Mouse (Mus musculus) right cerebral cortex, postnatal 10 days (tissue): ENCODE results near the gene Zfp691.

Experiments used
- DNase-seq, 2 experiments: peaks; one replicate each; pipeline ENCODE4 v3.0.0; 2021; ENCODE audit warnings: low spot score in 2 of 2

Gene Zfp691

GRCm38 (mm10) chr4:119173851-119174453 is at the start of gene Zfp691:
Gene Zfp691 (minus strand): TSS chr4:119174195.
- peak; percentile 96 to 99 for DNase-seq

GRCm38 (mm10) chr4:119223696-119224095 is 49.7 kb upstream of the Zfp691 start:
- DNase-seq: no peak

- DNase-seq: no peak
Measured at GRCm38 (mm10) chr4:119218169-119218568, 44.2 kb upstream of the Zfp691 start, which contains the start of gene Tmem269. Gene Tmem269 (minus strand): TSS chr4:119218217.

GRCm38 (mm10) chr4:119216667-119217066 is 42.7 kb upstream of the Zfp691 start:
- DNase-seq: no peak

- peak; percentile 57 to 75 for DNase-seq
Measured at GRCm38 (mm10) chr4:119204672-119205071, 30.7 kb upstream of the Zfp691 start.

- no peak for DNase-seq
Measured at GRCm38 (mm10) chr4:119198105-119198504, 24.1 kb upstream of the Zfp691 start.

- DNase-seq: peak in 1 of 2 experiments; percentile 43
Measured at GRCm38 (mm10) chr4:119195582-119196320, 21.8 kb upstream of the Zfp691 start.

GRCm38 (mm10) chr4:119194909-119195581 is 21.1 kb upstream of the Zfp691 start, which contains the start of gene Svbp:
Gene Svbp (plus strand): TSS chr4:119195306.
- peak; percentile 91 to 93 for DNase-seq

- DNase-seq: no peak
Measured at GRCm38 (mm10) chr4:119192757-119193156, 18.8 kb upstream of the Zfp691 start.

- DNase-seq: no peak
Measured at GRCm38 (mm10) chr4:119191273-119191672, 17.3 kb upstream of the Zfp691 start.

GRCm38 (mm10) chr4:119190618-119191017 is 16.6 kb upstream of the Zfp691 start:
- DNase-seq: no peak

- no peak for DNase-seq
Measured at GRCm38 (mm10) chr4:119189864-119190263, 15.9 kb upstream of the Zfp691 start, which contains the start of gene Ermap. Gene Ermap (minus strand): TSS chr4:119190011.

- no peak for DNase-seq
Measured at GRCm38 (mm10) chr4:119189392-119189791, 15.4 kb upstream of the Zfp691 start.

- peak in 1 of 2 experiments; percentile 40 for DNase-seq
Measured at GRCm38 (mm10) chr4:119188060-119188785, 14.2 kb upstream of the Zfp691 start.

GRCm38 (mm10) chr4:119185771-119186170 is 11.8 kb upstream of the Zfp691 start:
- DNase-seq: no peak

- DNase-seq: no peak
Measured at GRCm38 (mm10) chr4:119183525-119183924, 9.5 kb upstream of the Zfp691 start.

- DNase-seq: no peak
Measured at GRCm38 (mm10) chr4:119181456-119181855, 7.5 kb upstream of the Zfp691 start.

- no peak for DNase-seq
Measured at GRCm38 (mm10) chr4:119180133-119180707, 6.2 kb upstream of the Zfp691 start.

- no peak for DNase-seq
Measured at GRCm38 (mm10) chr4:119178331-119178730, 4.3 kb upstream of the Zfp691 start.

GRCm38 (mm10) chr4:119177702-119178101 is 3.7 kb upstream of the Zfp691 start:
- peak in 1 of 2 experiments; percentile 59 for DNase-seq

- no peak for DNase-seq
Measured at GRCm38 (mm10) chr4:119172919-119173650, 910 bp downstream of the Zfp691 start.
